Mouse (Mus musculus) inflammation-experienced regulatory T-cells, adult 6 months (primary cell): ENCODE measurements around the gene D11Wsu47e. TPM values are rescaled to one million over a fixed set of nuclear protein-coding genes. Genes with fewer than 3 reads are reported as not detected.
A peak's percentile ranks its signal among the peaks of the same experiment; 100 is the strongest.

Experiments used
- ATAC-seq: one replicate; pipeline ENCODE4 v1.8.0; 2017
- polyA plus RNA-seq, 3 experiments: library from polyadenylated mRNA; unstranded; fragments of 100-300 nt; shearing (Covaris generic); gene quantifications; one replicate each; pipeline ENCODE4 v1.2.1; 2017

Gene D11Wsu47e
- polyA plus RNA-seq, 3 experiments from 2014 or later = 6.7 to 8.8 (median 8.0) TPM

- ATAC-seq = peak; percentile 56
These were observed 17.6 kb upstream of the D11Wsu47e start for GRCm38 (mm10) chr11:113666648-113667047.

DNA sequence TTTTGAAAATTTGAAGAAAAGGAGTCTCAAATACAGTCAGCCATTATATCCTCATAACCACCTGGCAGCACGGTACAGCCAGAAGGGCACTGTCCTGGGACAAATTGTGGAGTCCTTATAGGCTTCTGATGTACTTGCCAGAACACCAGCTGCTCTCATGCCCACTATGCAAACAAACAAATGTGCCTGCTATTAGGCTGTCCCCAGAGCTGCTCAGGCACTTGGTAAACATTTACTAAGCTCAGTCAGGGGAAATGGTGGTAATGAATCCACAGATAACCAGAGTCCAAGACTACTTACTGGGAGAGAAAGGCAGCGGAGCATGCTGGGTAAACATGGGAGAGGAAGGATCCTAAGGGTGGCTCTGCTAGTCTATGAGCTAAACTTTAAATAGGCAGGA, 17.1 kb upstream of the D11Wsu47e start:
- no peak for ATAC-seq

DNA sequence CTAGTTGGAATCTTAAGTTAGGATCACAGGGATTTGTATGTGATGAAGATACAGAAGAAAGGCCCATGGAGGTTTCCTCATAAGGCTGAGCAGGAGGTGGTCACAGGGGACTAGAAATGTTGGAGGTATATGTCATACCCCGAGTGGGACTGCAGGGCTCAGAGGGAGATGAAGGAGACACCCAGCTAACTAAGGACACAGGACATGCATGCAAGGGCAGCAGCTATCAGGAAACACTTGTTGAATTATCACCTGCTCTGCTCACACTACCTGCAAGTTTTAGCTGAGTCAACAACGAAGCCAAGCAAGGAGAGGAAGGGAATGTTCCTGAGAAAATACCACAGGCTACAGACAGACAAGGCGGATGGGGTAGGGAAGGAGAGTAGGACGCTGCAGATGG, 16.5 kb upstream of the D11Wsu47e start:
- ATAC-seq = no peak

DNA sequence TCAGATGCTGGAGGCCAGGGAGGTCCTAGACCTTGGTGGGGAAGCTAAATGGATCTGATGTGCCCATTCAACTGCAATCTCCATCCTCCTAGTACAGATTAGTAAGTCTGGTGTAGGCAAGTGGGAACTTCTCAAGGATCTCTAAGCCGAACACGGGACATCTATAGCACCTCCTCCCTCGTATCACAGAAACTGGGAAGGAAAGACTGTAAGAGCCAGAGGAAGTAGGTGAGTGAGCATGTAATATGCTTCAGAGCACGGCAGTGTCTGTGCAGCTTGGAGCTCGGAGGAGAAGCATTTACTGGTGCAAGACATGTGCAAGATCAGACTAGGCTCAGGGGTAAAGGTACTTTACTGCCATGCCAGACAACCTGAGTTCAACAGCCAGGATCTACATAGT, 15.4 kb upstream of the D11Wsu47e start:
- ATAC-seq = no peak

DNA sequence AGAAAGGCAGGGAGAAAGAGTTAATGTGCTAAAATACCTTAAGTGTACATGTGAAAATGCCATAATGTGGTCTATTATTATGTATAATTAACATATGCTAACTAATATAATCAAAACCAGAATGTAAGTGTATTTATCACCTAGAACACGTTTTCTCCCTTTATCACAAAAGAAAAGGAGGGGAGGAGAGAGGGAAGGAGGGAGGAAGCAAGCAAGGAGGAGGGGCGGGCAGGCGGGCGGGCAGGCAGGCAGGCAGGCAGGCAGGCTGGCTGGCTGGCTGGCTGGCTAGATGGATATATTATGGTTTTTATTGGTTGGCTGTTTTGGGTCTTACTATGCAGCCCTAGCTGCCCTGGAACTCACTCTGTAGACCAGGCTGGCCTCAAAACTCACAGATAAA, 14.5 kb upstream of the D11Wsu47e start:
- no peak for ATAC-seq

DNA sequence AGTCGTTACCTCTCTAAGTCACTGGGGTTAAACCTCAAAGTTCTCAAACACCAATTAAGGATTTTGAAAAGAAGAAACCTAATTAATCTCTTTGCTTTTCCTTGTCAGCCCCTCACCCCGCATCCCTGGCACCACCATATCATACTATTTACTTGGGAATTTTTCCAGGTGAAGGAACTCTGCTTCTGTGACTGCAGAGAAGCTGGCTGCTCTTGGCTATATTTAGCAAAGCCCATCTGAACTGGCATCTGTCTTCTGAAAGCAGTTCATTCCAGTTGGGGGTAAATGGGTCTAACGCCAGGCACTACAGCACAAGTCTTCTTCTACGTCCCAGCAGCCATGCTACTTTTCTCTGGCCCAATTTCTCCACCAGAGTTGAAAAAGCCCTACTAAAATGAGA, 10.6 kb upstream of the D11Wsu47e start:
- no peak for ATAC-seq

GRCm38 (mm10) chr11:113674595-113674994, 9.6 kb upstream of the D11Wsu47e start:
- ATAC-seq = no peak

DNA sequence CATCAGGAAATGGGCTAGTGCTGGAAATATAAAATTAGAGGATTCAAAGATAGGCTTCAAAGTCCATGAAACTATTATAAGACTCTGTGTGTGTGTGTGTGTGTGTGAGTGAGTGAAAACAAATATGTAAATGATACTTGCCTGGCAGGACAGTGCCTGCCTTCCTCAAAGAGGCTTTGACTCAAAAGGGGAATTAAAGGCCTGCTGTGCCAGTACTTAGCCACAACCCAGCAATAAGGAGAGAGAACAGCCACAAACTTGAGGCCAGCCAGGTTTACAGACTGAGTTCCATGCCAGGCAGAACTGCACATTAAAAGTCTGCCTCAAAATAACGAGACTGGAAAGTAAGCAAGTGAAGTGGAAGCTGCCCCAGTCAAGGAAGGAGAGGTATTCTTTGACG, 7.4 kb upstream of the D11Wsu47e start:
- ATAC-seq = no peak

DNA sequence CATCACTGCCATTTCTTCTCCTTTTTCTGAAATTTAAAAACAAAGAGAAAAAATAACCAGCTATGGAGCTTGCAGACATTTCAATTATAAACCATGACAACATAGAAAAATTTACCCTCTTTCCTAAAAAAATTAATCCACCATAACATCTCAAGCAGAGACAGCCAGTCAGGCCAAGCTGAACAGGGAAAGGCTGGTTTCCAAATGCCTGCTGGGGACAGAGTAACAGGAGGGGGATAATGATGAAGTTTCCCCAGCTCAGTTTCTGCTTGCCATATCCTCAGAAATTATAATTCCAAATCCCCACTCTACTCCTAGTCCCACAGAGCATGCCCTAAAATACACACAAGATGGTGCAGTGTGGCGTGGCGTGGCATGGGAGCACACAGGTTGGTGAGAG, 6.8 kb upstream of the D11Wsu47e start:
- ATAC-seq = no peak

GRCm38 (mm10) chr11:113678373-113678772, 5.8 kb upstream of the D11Wsu47e start:
- no peak for ATAC-seq

- no peak for ATAC-seq
These were observed 3.3 kb upstream of the D11Wsu47e start for GRCm38 (mm10) chr11:113680954-113681353.

GRCm38 (mm10) chr11:113681979-113682378, 2.2 kb upstream of the D11Wsu47e start:
- no peak for ATAC-seq

GRCm38 (mm10) chr11:113682897-113683626, 1.1 kb upstream of the D11Wsu47e start:
- ATAC-seq = no peak

- peak; percentile 38 for ATAC-seq
These were observed 620 bp upstream of the D11Wsu47e start for GRCm38 (mm10) chr11:113683627-113683956.

DNA sequence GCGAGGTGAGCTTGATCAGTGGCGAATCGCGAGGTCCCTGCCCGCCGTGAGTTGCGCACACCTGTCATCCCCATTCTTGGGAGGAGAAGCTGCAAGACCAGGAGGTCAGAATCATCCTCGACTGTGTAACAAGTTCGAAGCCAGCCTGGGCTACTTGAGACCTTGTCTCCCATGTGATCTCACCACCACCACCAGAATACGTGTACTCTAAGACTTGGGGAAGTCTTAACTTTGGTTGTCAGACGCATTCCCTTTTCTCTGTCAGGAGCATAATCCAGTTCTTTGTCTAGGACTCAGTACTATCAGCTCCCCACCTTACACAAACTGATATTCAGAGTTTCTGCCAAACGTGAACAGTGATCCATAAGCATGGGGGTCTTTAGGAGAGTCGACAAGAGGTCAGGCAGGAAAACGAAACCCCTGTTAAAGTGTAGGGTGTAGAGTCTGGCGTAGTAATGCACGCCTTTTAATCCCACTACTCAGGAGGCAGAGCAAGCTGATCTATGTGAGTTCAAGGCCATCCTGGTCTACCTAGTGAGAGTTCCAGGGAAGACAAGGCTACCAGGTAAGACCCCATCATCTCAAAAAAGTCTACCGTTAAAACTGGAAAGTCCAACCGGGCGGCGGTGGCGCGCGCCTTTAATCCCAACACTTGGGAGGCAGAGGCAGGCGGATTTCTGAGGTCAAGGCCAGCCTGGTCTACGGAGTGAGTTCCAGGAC, 655 bp downstream of the D11Wsu47e start:
- ATAC-seq = peak; percentile 12

- ATAC-seq = no peak
These were observed 2.8 kb downstream of the D11Wsu47e start for GRCm38 (mm10) chr11:113687031-113687430.

DNA sequence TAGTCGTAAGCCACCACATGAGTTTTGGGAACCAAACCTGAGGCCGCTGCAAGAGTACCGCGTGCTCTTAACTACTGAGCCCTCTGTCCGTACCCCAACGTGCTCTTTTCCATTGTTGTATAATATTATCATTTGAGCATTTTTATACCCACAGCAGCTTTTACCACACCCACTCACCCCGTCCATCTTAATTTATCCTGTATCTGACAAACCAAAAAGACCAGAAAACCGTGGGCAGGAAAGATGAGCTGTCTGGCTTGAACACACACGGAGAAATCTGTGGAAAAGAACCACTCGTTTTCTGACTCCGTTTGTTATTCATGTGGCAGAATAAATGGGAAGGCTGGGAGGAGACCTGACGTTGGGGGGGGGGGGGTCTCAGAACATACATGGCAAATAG, 6.3 kb downstream of the D11Wsu47e start:
- ATAC-seq = no peak

- ATAC-seq = no peak
These were observed 7.1 kb downstream of the D11Wsu47e start for GRCm38 (mm10) chr11:113691318-113691717.

DNA sequence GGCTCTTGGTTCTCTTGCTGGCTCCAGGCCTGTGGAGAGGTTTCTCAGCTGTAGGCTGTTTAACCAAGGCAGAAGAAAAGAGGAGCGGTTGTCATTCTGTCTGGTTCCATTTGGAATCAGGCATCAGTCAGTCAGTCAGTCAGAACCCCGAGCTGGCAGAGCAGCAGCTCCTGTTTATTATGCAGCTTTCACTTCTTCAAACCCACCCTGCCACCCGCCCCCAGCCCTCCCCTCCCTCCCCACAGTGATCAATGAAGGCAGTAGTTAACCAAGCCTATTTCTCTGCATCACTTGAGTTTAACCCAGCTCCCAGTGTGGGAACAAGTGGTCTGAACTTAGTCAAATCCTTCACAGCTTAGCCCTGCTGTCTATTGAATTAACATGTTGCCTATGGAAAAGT, 7.6 kb downstream of the D11Wsu47e start:
- no peak for ATAC-seq

DNA sequence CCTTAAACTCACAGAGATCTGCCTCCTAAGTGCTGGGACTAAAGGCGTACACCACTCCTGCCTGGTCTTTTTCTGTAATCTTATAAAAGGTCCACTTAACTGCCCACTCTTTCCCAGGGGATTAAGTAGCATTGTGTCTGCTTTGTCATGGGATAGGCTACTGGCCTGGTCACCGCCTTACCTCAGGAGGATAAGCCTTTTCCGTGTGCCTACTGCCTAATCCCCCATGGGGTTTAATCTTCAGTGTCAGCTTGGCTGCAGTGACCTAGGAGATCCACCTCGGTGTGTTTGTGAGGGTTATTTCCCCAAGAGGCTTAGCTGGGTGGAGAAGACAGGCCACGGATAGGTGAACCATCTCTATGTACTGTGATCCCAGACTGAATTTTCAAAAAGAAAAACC, 13.4 kb downstream of the D11Wsu47e start:
- ATAC-seq = no peak

DNA sequence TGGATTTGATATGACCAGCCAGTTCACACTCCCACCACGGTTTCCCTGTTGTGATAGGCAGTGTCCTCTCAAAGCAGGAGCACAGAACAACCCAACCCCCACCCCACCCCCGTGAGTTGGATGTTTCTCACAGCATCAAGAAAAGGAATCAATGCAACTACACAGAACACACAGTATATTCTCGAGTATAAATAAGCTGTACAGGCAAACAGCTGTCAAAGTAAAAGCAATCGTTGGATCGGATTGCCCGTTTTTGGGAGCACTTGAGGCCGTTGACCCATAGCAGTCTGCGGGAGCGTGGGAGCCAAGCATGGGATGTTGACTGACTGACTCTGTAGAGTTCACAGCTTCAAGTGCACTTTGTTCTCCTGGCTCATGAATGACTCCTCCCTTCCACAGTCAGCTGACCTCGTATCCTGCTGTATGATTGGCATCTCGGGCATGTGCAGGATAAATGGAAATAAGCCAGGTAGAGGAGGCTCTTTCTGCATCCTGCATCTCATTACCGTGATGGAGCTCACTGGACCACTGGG, 13.9 kb downstream of the D11Wsu47e start:
- no peak for ATAC-seq

- no peak for ATAC-seq
These were observed 15.4 kb downstream of the D11Wsu47e start for GRCm38 (mm10) chr11:113699643-113700042.

- ATAC-seq = peak; percentile 69
These were observed 19.5 kb downstream of the D11Wsu47e start for GRCm38 (mm10) chr11:113703758-113704157.

- no peak for ATAC-seq
These were observed 21.9 kb downstream of the D11Wsu47e start for GRCm38 (mm10) chr11:113705966-113706652.
